Mouse (Mus musculus) lung, adult 18-20 months (tissue): ENCODE results near the gene Ntf5.
A peak's percentile ranks its signal among the peaks of the same experiment; 100 is the strongest.

ENCODE experiments used
- DNase-seq, 2 experiments: peaks; one replicate each; pipeline ENCODE4 v3.0.0; 2022; ENCODE audit warnings: mixed read lengths in 2 of 2

Ntf5 gene

GRCm38 (mm10) chr7:45463987-45464778 is 50.7 kb downstream of the Ntf5 start:
- no peak for DNase-seq

- DNase-seq, result no peak
Observed at GRCm38 (mm10) chr7:45465112-45465511, 51.6 kb downstream of the Ntf5 start.

- DNase-seq, result no peak
Observed at GRCm38 (mm10) chr7:45465549-45465948, 52.1 kb downstream of the Ntf5 start.

GRCm38 (mm10) chr7:45466283-45467089 is 53.0 kb downstream of the Ntf5 start, which contains the start of gene Bax:
TSS of gene Bax (minus strand) at chr7:45466898.
- DNase-seq, result peak; percentile 94 to 96
